Mouse (Mus musculus): Measurements from ENCODE around the gene Slc17a4. TPM values are rescaled to one million over a fixed set of nuclear protein-coding genes. Genes with fewer than 3 reads are reported as not detected.

Slc17a4 gene
- polyA plus RNA-seq, 1 experiment: 0.02 TPM

GRCm38 (mm10) chr13:23885540-23885939 is 29.3 kb downstream of the Slc17a4 start:
- no peak for TF ChIP-seq CEBPB (IDR thresholded peaks at IDR 0.05; ENCODE audit: insufficient read depth, poor library complexity, severe bottlenecking)
- no peak for TF ChIP-seq SRF (IDR thresholded peaks at IDR 0.05; ENCODE audit: control insufficient read depth, insufficient read length, low read depth)
- no peak for TF ChIP-seq TCF12 (IDR thresholded peaks at IDR 0.05; ENCODE audit: insufficient read depth, poor library complexity, severe bottlenecking)
- Histone ChIP-seq H3K4me2 (ENCODE audit: low read depth) (no peak overlapping the region), H3K79me2 (ENCODE audit: control insufficient read depth, insufficient read depth) (no peaks in the 10 kb centered on the region)

GRCm38 (mm10) chr13:23879636-23880035 is 35.2 kb downstream of the Slc17a4 start:
- H3K27me3 ChIP-seq (ENCODE audit: control insufficient read depth, insufficient read depth, insufficient read length): peaks cover 4% of the 10 kb centered on the region
- no peaks in the 10 kb centered on the region for H3K79me2 ChIP-seq (ENCODE audit: control insufficient read depth, insufficient read depth)
- no peak overlapping the region for H3K4me3 ChIP-seq
- H3K36me3 ChIP-seq (ENCODE audit: control insufficient read depth, insufficient read depth): no peaks in the 10 kb centered on the region
- TF ChIP-seq POLR2AphosphoS2 (IDR thresholded peaks at IDR 0.05; ENCODE audit: insufficient read length, low read depth) (no peak), CEBPB (IDR thresholded peaks at IDR 0.05; ENCODE audit: insufficient read depth, poor library complexity, severe bottlenecking) (no peak), SRF (IDR thresholded peaks at IDR 0.05; ENCODE audit: control insufficient read depth, insufficient read length, low read depth) (no peak), TCF12 (IDR thresholded peaks at IDR 0.05; ENCODE audit: insufficient read depth, poor library complexity, severe bottlenecking) (no peak), MYOG (IDR thresholded peaks at IDR 0.05; ENCODE audit: control insufficient read depth in 1 of 3, insufficient read depth in 1 of 3, insufficient read length in 2 of 3, low read depth in 2 of 3) (no peak), MYOD1 (IDR thresholded peaks at IDR 0.05; ENCODE audit: control insufficient read depth in 1 of 3, insufficient read length in 2 of 3, low read depth in 2 of 3) (no peak), E2F4 (IDR thresholded peaks at IDR 0.05; ENCODE audit: insufficient read depth) (no peak), TCF3 (IDR thresholded peaks at IDR 0.05; ENCODE audit: insufficient read length, low read depth) (no peak), REST (IDR thresholded peaks at IDR 0.05; ENCODE audit: insufficient read depth, insufficient read length) (no peak), MAX (IDR thresholded peaks at IDR 0.05; ENCODE audit: low read depth) (no peak), POLR2A (IDR thresholded peaks at IDR 0.05; ENCODE audit: insufficient read length, low read depth) (no peak), USF1 (IDR thresholded peaks at IDR 0.05; ENCODE audit: low read depth) (no peak)
- H3K4me2 ChIP-seq (ENCODE audit: low read depth): no peak overlapping the region
- H3ac ChIP-seq (ENCODE audit: control insufficient read depth, insufficient read length): no peak overlapping the region

More at GRCm38 (mm10) chr13:23885540-23885939, 29.3 kb downstream of the Slc17a4 start:
- Histone ChIP-seq H3K4me3 (no peak overlapping the region), H3K36me3 (ENCODE audit: control insufficient read depth, insufficient read depth) (no peaks in the 10 kb centered on the region), H3K27me3 (ENCODE audit: control insufficient read depth, insufficient read depth, insufficient read length) (peaks cover 6% of the 10 kb centered on the region), H3ac (ENCODE audit: control insufficient read depth, insufficient read length) (no peak overlapping the region)

GRCm38 (mm10) chr13:23879106-23879505 is 35.7 kb downstream of the Slc17a4 start:
- no peaks in the 10 kb centered on the region for H3K36me3 ChIP-seq (ENCODE audit: control insufficient read depth, insufficient read depth)
- no peak overlapping the region for H3K4me3 ChIP-seq
- H3K4me2 ChIP-seq (ENCODE audit: low read depth): no peak overlapping the region
- no peak overlapping the region for H3ac ChIP-seq (ENCODE audit: control insufficient read depth, insufficient read length)
- TF ChIP-seq TCF12 (IDR thresholded peaks at IDR 0.05; ENCODE audit: insufficient read depth, poor library complexity, severe bottlenecking) (no peak), REST (IDR thresholded peaks at IDR 0.05; ENCODE audit: insufficient read depth, insufficient read length) (no peak), MAX (IDR thresholded peaks at IDR 0.05; ENCODE audit: low read depth) (no peak), CEBPB (IDR thresholded peaks at IDR 0.05; ENCODE audit: insufficient read depth, poor library complexity, severe bottlenecking) (no peak), USF1 (IDR thresholded peaks at IDR 0.05; ENCODE audit: low read depth) (no peak), POLR2A (IDR thresholded peaks at IDR 0.05; ENCODE audit: insufficient read length, low read depth) (no peak), E2F4 (IDR thresholded peaks at IDR 0.05; ENCODE audit: insufficient read depth) (no peak), MYOG (IDR thresholded peaks at IDR 0.05; ENCODE audit: control insufficient read depth in 1 of 3, insufficient read depth in 1 of 3, insufficient read length in 2 of 3, low read depth in 2 of 3) (no peak), SRF (IDR thresholded peaks at IDR 0.05; ENCODE audit: control insufficient read depth, insufficient read length, low read depth) (no peak), POLR2AphosphoS2 (IDR thresholded peaks at IDR 0.05; ENCODE audit: insufficient read length, low read depth) (no peak), TCF3 (IDR thresholded peaks at IDR 0.05; ENCODE audit: insufficient read length, low read depth) (no peak), MYOD1 (IDR thresholded peaks at IDR 0.05; ENCODE audit: control insufficient read depth in 1 of 3, insufficient read length in 2 of 3, low read depth in 2 of 3) (no peak)
- peaks cover 4% of the 10 kb centered on the region for H3K27me3 ChIP-seq (ENCODE audit: control insufficient read depth, insufficient read depth, insufficient read length)
- no peaks in the 10 kb centered on the region for H3K79me2 ChIP-seq (ENCODE audit: control insufficient read depth, insufficient read depth)

- Histone ChIP-seq H3K36me3 (ENCODE audit: control insufficient read depth, insufficient read depth) (no peaks in the 10 kb centered on the region), H3K4me2 (ENCODE audit: low read depth) (no peak overlapping the region), H3K79me2 (ENCODE audit: control insufficient read depth, insufficient read depth) (no peaks in the 10 kb centered on the region), H3ac (ENCODE audit: control insufficient read depth, insufficient read length) (no peak overlapping the region), H3K27me3 (ENCODE audit: control insufficient read depth, insufficient read depth, insufficient read length) (peaks cover 4% of the 10 kb centered on the region), H3K4me3 (no peak overlapping the region)
- TF ChIP-seq TCF12 (IDR thresholded peaks at IDR 0.05; ENCODE audit: insufficient read depth, poor library complexity, severe bottlenecking) (no peak), CEBPB (IDR thresholded peaks at IDR 0.05; ENCODE audit: insufficient read depth, poor library complexity, severe bottlenecking) (no peak), POLR2AphosphoS2 (IDR thresholded peaks at IDR 0.05; ENCODE audit: insufficient read length, low read depth) (no peak), REST (IDR thresholded peaks at IDR 0.05; ENCODE audit: insufficient read depth, insufficient read length) (no peak)
Measured at GRCm38 (mm10) chr13:23873141-23873540, 41.7 kb downstream of the Slc17a4 start.

GRCm38 (mm10) chr13:23869996-23870395 is 44.8 kb downstream of the Slc17a4 start:
- H3K79me2 ChIP-seq (ENCODE audit: control insufficient read depth, insufficient read depth): no peaks in the 10 kb centered on the region
- H3K27me3 ChIP-seq (ENCODE audit: control insufficient read depth, insufficient read depth, insufficient read length): peaks cover 6% of the 10 kb centered on the region
- H3ac ChIP-seq (ENCODE audit: control insufficient read depth, insufficient read length): no peak overlapping the region
- TF ChIP-seq MYOD1 (IDR thresholded peaks at IDR 0.05; ENCODE audit: control insufficient read depth in 1 of 3, insufficient read length in 2 of 3, low read depth in 2 of 3) (no peak), POLR2A (IDR thresholded peaks at IDR 0.05; ENCODE audit: insufficient read length, low read depth) (no peak), MAX (IDR thresholded peaks at IDR 0.05; ENCODE audit: low read depth) (no peak), TCF12 (IDR thresholded peaks at IDR 0.05; ENCODE audit: insufficient read depth, poor library complexity, severe bottlenecking) (no peak), MYOG (IDR thresholded peaks at IDR 0.05; ENCODE audit: control insufficient read depth in 1 of 3, insufficient read depth in 1 of 3, insufficient read length in 2 of 3, low read depth in 2 of 3) (no peak), CEBPB (IDR thresholded peaks at IDR 0.05; ENCODE audit: insufficient read depth, poor library complexity, severe bottlenecking) (no peak), SRF (IDR thresholded peaks at IDR 0.05; ENCODE audit: control insufficient read depth, insufficient read length, low read depth) (no peak), USF1 (IDR thresholded peaks at IDR 0.05; ENCODE audit: low read depth) (no peak)
- H3K4me3 ChIP-seq: no peak overlapping the region
- no peaks in the 10 kb centered on the region for H3K36me3 ChIP-seq (ENCODE audit: control insufficient read depth, insufficient read depth)
- no peak overlapping the region for H3K4me2 ChIP-seq (ENCODE audit: low read depth)
